Mouse (Mus musculus): ENCODE measurements around the gene Upp2. TPM values are rescaled to one million over a fixed set of nuclear protein-coding genes. Genes with fewer than 3 reads are reported as not detected.

Upp2 gene
- polyA plus RNA-seq, 1 experiment from 2014 or later = 11.4 TPM

DNA sequence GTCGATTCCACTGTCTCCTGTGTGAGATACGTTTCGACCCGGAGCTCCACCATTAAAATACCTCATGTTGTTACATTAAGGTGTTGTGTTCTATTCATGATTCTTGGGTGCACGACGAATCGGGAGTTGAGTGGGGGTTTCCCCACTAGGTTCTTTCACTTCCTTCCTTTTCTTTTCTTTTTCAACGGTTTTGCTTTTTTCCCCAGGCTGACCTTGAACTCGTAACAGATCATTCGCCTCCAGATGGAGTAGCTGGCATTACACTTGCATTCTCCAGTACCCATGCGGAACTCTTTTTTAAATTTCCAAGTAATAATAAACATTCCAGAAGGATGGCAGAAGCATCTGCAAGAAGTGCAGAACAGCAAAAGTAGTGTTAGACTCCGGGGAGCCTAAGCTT lies 58.1 kb downstream of the Upp2 start:
- WGBS = 66% methylated on average over 12 of the region's 12 CpGs
- ATAC-seq (ENCODE audit: insufficient number of reproducible peaks, insufficient read depth, low FRiP score, low TSS enrichment, low read depth) = no peak
- H3K36me3 ChIP-seq = no peaks in the 10 kb centered on the region

DNA sequence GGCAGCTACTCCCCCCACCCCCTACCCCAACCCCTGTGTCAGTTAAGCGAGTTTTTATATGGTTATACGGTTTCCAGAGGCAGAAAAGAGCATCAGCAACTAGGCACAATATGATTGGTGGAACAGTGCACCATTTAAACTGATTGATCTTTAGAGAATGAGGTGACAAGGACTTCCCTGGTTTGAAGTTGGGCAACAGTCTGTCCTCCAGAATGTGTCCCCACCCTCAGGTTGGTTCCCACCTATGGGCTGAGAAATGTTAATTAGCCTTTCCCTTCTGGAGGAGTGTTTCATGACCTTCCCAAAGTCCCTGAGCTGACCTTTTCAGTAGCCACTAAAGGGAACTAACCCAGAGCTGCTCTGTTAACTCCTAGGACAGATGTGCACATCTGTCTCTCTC lies 58.6 kb downstream of the Upp2 start:
- no peaks in the 10 kb centered on the region for H3K36me3 ChIP-seq
- no peak overlapping the region for H3K9ac ChIP-seq
- ATAC-seq (ENCODE audit: insufficient number of reproducible peaks, insufficient read depth, low FRiP score, low TSS enrichment, low read depth) = no peak
- no peaks in the 10 kb centered on the region for H3K4me1 ChIP-seq
- H3K4me3 ChIP-seq = no peak overlapping the region
- H3K27ac ChIP-seq = no peak overlapping the region
- WGBS = 19% methylated on average over 2 of the region's 2 CpGs
- H3K9me3 ChIP-seq = no peaks in the 10 kb centered on the region
- H3K27me3 ChIP-seq = no peaks in the 10 kb centered on the region
- no peak overlapping the region for H3K4me2 ChIP-seq

More for the DNA sequence above, 58.1 kb downstream of the Upp2 start:
- no peaks in the 10 kb centered on the region for H3K9me3 ChIP-seq
- H3K4me2 ChIP-seq = no peak overlapping the region
- H3K9ac ChIP-seq = no peak overlapping the region
- H3K4me1 ChIP-seq = no peaks in the 10 kb centered on the region
- no peak overlapping the region for H3K27ac ChIP-seq
- H3K4me3 ChIP-seq = no peak overlapping the region
- H3K27me3 ChIP-seq = no peaks in the 10 kb centered on the region

DNA sequence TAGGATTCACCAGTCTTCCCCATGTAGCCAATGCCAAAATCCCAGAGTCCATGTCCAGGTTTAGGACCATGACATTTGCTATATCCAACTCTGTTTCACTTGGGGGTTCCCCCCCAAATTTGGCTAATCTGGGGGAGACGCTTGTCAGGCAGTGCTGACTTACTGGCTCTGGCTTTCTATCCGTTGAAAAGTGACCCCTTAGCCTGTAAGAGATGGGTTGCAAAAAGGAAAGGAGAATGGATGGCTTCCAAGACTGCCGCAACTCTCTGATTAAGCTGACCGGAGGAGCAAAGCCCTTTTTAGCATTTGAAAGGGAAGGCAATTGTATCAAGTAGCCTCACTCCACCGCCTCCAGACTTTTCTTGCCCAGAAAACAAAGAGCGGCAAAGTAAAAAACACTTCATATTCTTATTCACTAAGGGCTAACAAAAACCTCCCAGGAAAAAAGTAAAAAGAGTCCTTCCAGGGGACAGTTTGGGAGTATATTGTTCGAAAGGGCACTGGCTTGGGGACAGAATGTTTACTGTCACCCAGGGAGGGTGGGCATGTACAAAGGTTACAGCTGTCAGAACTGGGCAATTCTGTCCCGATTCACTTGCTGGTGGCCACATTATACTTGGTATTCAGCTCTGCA lies 59.2 kb downstream of the Upp2 start:
- H3K36me3 ChIP-seq = no peaks in the 10 kb centered on the region
- H3K4me2 ChIP-seq = no peak overlapping the region
- no peak overlapping the region for H3K27ac ChIP-seq
- WGBS = 23% methylated on average over 8 of the region's 8 CpGs
- H3K27me3 ChIP-seq = no peaks in the 10 kb centered on the region
- H3K4me1 ChIP-seq = no peaks in the 10 kb centered on the region
- H3K4me3 ChIP-seq = no peak overlapping the region
- H3K9me3 ChIP-seq = no peaks in the 10 kb centered on the region
- no peak for ATAC-seq (ENCODE audit: insufficient number of reproducible peaks, insufficient read depth, low FRiP score, low TSS enrichment, low read depth)
- H3K9ac ChIP-seq = no peak overlapping the region

DNA sequence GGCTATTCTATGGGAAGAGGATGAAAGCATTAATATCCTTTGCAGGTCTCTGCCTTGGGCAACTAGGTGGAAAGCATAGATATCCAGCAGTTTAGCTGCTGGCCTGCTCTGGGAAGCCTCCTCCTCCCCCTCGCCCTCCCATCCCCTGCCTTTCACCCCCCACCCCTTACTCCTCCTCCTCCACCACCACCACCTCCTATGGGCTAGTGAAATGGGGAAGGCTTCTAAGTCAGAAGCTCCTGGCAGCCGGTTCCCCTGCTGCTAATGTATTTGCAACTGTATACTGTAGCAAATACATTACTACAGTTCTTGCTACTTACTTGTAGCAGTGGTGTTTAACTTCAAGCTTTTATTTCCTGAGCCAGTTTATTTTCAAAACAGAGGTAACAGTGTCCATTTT lies 60.9 kb downstream of the Upp2 start:
- Histone ChIP-seq H3K4me3 (no peak overlapping the region), H3K4me2 (no peak overlapping the region), H3K27me3 (no peaks in the 10 kb centered on the region), H3K9me3 (no peaks in the 10 kb centered on the region), H3K9ac (no peak overlapping the region), H3K4me1 (no peaks in the 10 kb centered on the region), H3K36me3 (no peaks in the 10 kb centered on the region), H3K27ac (no peak overlapping the region)
- 17% methylated on average over 2 of the region's 2 CpGs for WGBS
- no peak for ATAC-seq (ENCODE audit: insufficient number of reproducible peaks, insufficient read depth, low FRiP score, low TSS enrichment, low read depth)

DNA sequence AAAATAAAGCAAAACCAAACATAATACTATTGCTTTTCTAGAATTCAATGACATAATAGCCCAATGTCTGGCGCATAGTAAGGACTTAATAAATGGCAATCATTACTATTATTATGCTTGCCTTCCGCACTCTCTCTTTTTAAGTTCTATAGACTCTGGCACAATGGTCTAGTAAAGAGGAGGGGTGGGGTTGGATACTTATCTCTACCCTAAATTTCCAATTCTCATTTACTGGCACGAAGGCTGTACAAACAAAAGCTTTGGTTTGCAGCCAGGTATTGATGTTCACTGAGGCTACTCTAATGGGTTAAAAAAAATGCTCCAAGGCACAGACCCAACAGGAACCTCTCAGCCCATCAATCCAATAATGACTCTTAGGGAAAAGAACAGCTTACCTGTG lies 61.9 kb downstream of the Upp2 start:
- Histone ChIP-seq H3K9me3 (no peaks in the 10 kb centered on the region), H3K9ac (no peak overlapping the region), H3K27me3 (no peaks in the 10 kb centered on the region), H3K4me3 (no peak overlapping the region), H3K27ac (no peak overlapping the region), H3K4me2 (no peak overlapping the region), H3K4me1 (no peaks in the 10 kb centered on the region), H3K36me3 (no peaks in the 10 kb centered on the region)
- no peak for ATAC-seq (ENCODE audit: insufficient number of reproducible peaks, insufficient read depth, low FRiP score, low TSS enrichment, low read depth)
- WGBS = 67% methylated on average over 3 of the region's 3 CpGs

DNA sequence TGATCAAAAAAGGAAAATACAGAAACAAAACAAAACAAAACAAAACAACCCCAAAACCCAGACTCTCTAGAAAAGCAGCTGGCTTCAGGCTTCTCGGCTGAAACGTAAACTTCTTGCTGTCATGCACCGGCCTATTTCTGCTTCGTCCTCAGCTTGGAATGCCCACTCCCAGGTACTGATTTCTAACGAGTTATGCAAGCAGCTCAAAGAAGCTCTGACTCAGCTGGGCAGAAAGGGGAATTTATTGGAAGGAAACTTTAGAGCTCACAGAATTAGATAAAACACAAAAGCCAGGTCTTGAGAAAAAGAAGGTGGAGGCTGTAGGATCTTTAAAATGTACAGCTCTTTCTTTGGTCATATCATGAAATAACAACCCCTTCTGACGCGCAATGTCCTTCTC lies 62.3 kb downstream of the Upp2 start:
- Histone ChIP-seq H3K27me3 (no peaks in the 10 kb centered on the region), H3K4me3 (no peak overlapping the region), H3K9ac (no peak overlapping the region), H3K9me3 (no peaks in the 10 kb centered on the region), H3K4me1 (no peaks in the 10 kb centered on the region), H3K36me3 (no peaks in the 10 kb centered on the region), H3K4me2 (no peak overlapping the region), H3K27ac (no peak overlapping the region)
- ATAC-seq (ENCODE audit: insufficient number of reproducible peaks, insufficient read depth, low FRiP score, low TSS enrichment, low read depth) = no peak
- 54% methylated on average over 7 of the region's 7 CpGs for WGBS

DNA sequence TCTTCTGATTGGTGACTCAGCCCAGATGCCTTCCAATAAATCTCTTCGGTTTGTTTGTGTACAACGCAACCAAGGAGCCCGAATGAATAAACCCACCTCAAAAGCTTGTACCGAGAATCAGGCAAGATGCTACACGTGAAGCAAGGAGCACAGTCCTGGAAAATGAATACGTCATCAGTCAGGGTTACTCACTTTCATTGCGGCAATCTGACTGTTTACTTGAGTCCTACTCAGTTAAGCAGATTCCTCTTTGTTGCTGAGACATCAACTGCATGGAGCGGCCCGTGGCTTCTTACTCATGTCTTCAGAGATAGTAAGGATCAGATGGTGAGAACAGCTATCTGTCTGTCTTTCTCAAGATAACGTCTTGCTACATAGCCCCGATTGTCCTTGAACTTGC lies 66.7 kb downstream of the Upp2 start:
- Histone ChIP-seq H3K4me2 (no peak overlapping the region), H3K36me3 (no peaks in the 10 kb centered on the region), H3K4me1 (no peaks in the 10 kb centered on the region), H3K4me3 (no peak overlapping the region), H3K27ac (no peak overlapping the region), H3K9ac (no peak overlapping the region), H3K27me3 (no peaks in the 10 kb centered on the region), H3K9me3 (no peaks in the 10 kb centered on the region)
- WGBS = 93% methylated on average over 11 of the region's 11 CpGs
- no peak for ATAC-seq (ENCODE audit: insufficient number of reproducible peaks, insufficient read depth, low FRiP score, low TSS enrichment, low read depth)

DNA sequence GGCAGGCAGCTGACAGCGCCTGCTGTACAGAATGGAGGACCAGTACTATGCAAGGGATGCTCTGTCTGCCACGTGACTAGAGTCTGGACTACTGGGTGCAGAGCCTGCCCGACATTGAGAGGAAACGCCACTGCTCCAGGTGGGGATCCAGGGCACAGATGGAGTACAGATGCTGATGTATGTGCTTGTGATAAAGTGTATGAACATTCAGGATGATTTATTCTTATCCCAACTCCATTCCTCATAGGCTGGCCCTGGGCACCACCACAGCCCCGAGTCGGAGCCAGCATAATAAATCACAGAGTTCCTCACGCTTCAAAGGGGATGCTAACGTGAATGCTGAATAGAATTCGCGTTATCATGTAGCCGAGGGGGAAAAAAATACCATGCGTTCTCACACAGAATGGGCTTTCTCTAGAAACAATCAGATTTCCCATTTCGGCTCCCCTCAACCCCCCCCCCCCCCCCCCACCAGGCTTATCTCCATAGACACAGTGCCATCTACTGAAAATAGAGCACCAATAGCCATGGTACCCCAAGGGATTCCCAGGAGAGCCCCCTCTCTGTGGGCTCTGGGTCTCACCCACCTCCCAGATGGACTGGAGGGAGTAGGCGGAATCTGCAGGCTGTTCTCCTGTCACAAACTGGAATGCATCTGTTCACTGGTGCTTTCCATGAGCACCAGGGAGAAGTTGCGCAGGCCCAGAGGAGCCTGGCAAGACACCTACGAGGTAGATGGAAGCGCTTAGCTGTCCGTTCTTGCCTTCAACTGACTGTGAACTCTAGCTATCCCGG lies 74.9 kb downstream of the Upp2 start:
- Histone ChIP-seq H3K9ac (no peak overlapping the region), H3K27me3 (no peaks in the 10 kb centered on the region), H3K4me1 (no peaks in the 10 kb centered on the region), H3K4me3 (no peak overlapping the region), H3K9me3 (peaks cover 3% of the 10 kb centered on the region; the same call in 1 of the 2 replicates), H3K4me2 (no peak overlapping the region), H3K36me3 (no peaks in the 10 kb centered on the region), H3K27ac (no peak overlapping the region)
- ATAC-seq (ENCODE audit: insufficient number of reproducible peaks, insufficient read depth, low FRiP score, low TSS enrichment, low read depth) = no peak; the same call in 1 of the 2 replicates
- 78% methylated on average over 19 of the region's 19 CpGs for WGBS

DNA sequence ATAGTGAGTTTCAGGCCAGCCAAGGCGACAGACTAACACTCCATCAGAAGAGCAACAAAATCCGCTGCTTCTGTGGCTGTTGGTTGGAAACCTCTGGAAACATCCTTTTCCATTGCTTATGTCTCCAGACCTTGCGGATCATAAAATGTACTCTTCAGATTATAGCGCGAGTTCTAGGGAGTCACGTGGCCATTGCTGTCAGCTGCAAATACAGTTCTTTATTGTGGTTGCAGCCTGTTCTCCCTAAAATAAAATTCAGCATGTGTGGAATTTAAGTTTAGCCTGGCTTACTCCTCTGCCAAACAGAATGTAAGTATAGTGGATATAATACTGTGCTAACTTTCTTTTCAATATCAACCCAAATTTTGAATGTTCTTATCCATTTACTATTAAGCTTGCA lies 78.6 kb downstream of the Upp2 start:
- 81% methylated on average over 6 of the region's 6 CpGs for WGBS
- Histone ChIP-seq H3K9me3 (no peaks in the 10 kb centered on the region), H3K36me3 (no peaks in the 10 kb centered on the region), H3K4me3 (no peak overlapping the region), H3K27ac (no peak overlapping the region), H3K4me2 (no peak overlapping the region), H3K4me1 (no peaks in the 10 kb centered on the region), H3K9ac (no peak overlapping the region), H3K27me3 (no peaks in the 10 kb centered on the region)
- ATAC-seq (ENCODE audit: insufficient number of reproducible peaks, insufficient read depth, low FRiP score, low TSS enrichment, low read depth) = no peak

DNA sequence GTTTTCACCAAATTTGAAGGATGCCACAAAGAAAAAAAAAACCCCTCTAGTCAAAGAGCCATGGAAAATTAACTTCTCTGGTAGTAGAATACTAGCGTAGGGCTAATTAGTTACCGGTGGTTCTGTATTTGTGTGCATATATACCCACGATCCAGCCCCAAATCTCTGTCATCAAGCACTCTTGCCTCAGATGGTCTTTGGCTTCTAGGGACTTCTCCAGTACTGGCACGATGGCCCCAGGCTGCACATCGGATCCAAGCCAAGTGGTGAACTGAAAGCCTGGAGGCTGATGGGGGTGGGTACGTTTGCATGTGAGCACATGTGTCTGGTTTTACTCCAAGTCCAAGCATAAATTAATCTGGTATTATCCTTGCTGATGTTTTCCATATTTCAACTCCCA lies 88.1 kb downstream of the Upp2 start:
- 33% methylated on average over 6 of the region's 6 CpGs for WGBS
- Histone ChIP-seq H3K27me3 (no peaks in the 10 kb centered on the region), H3K36me3 (no peaks in the 10 kb centered on the region), H3K4me1 (peaks cover 28% of the 10 kb centered on the region), H3K4me3 (no peak overlapping the region), H3K9me3 (no peaks in the 10 kb centered on the region), H3K4me2 (no peak overlapping the region), H3K9ac (no peak overlapping the region), H3K27ac (peak overlapping the region; percentile 35; the same call in 1 of the 2 replicates)
- peak; percentile 59; the same call in 1 of the 2 replicates for ATAC-seq (ENCODE audit: insufficient number of reproducible peaks, insufficient read depth, low FRiP score, low TSS enrichment, low read depth)

DNA sequence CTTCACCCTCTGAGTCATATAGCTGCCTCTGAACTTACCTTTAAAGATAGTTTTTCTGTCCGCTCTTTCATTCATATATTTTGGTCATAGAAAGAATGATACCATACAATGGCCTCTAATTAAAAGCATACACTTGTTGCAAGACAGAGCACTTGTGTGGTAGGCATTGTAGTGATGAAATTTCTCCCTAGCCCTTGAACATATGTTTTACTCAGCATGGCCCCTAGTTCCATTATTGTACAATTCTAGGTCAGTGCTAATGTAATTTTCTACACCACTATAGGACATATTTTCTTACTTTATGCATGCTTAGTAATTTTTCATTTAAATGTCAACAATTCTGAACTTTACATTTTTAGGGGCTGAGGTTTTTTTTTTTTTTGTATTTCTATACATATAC lies 89.9 kb downstream of the Upp2 start:
- 51% methylated on average over 1 of the region's 1 CpGs for WGBS
- no peak for ATAC-seq (ENCODE audit: insufficient number of reproducible peaks, insufficient read depth, low FRiP score, low TSS enrichment, low read depth)
- Histone ChIP-seq H3K9ac (no peak overlapping the region), H3K4me3 (no peak overlapping the region), H3K27me3 (no peaks in the 10 kb centered on the region), H3K36me3 (no peaks in the 10 kb centered on the region), H3K4me2 (no peak overlapping the region), H3K9me3 (no peaks in the 10 kb centered on the region), H3K27ac (no peak overlapping the region), H3K4me1 (peaks cover 33% of the 10 kb centered on the region)

DNA sequence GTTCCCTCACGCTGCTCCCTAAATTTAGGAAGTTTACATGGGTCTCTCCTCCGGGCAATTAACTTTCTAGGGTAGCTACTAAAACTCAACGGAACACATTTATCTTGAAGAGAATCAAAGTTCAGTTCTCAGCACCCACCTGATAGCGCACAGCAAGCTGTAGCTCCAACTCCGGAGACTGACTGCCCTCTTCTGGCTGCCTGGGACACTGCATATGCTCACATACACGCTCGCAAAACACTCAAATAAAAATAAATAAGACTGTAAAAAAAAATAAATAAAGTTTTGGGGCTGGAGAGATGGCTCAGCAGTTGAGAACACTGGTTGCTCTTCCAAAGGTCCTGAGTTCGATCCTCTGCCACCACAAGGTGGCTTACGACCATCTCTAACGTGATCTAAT lies 90.8 kb downstream of the Upp2 start:
- no peaks in the 10 kb centered on the region for H3K36me3 ChIP-seq
- H3K4me2 ChIP-seq = no peak overlapping the region
- H3K27ac ChIP-seq = no peak overlapping the region
- peaks cover 33% of the 10 kb centered on the region for H3K4me1 ChIP-seq
- H3K9me3 ChIP-seq = no peaks in the 10 kb centered on the region
- H3K27me3 ChIP-seq = no peaks in the 10 kb centered on the region
- no peak overlapping the region for H3K9ac ChIP-seq
- 92% methylated on average over 10 of the region's 10 CpGs for WGBS
- ATAC-seq (ENCODE audit: insufficient number of reproducible peaks, insufficient read depth, low FRiP score, low TSS enrichment, low read depth) = no peak
- H3K4me3 ChIP-seq = no peak overlapping the region

Measured in embryonic facial prominence, embryonic 13.5 days (tissue).